Mouse (Mus musculus) thymus, adult 2 months (tissue): ENCODE data around the gene Marveld1.

Experiments used
- CTCF ChIP-seq: fragments of 200-500 bp; IDR thresholded peaks from 2 replicates; pipeline ENCODE4 v1.5.1; 2012; ENCODE audit warnings: mild to moderate bottlenecking, control low read depth, low read length, moderate library complexity, borderline replicate concordance; ENCODE audit not compliant: control insufficient read depth, poor library complexity, insufficient read depth; ENCODE audit errors: extremely low read depth
- POLR2A ChIP-seq: fragments of 200-500 bp; IDR thresholded peaks from 2 replicates; pipeline ENCODE4 v1.6.1; 2012; ENCODE audit warnings: mild to moderate bottlenecking, low read length, control low read depth, moderate library complexity; ENCODE audit not compliant: control insufficient read depth, poor library complexity, insufficient read depth; ENCODE audit errors: extremely low read depth

GRCm38 (mm10) chr19:42136126-42136525 is 11.1 kb upstream of the Marveld1 start:
- no peak for TF ChIP-seq POLR2A
- TF ChIP-seq CTCF = no peak
